Mouse (Mus musculus) spleen, adult 2 months (tissue): Measurements from ENCODE around the gene Gle1.

ENCODE experiments used
- CTCF ChIP-seq: fragments of 200-500 bp; IDR thresholded peaks from 2 replicates; pipeline ENCODE4 v1.5.1; 2011; ENCODE audit warnings: mild to moderate bottlenecking, inconsistent platforms; ENCODE audit not compliant: insufficient read depth, insufficient read length, insufficient replicate concordance; ENCODE audit errors: extremely low read depth
- POLR2A ChIP-seq: fragments of 200-500 bp; IDR thresholded peaks from 2 replicates; pipeline ENCODE4 v1.6.1; 2011; ENCODE audit warnings: low read depth, low read length, inconsistent platforms

- TF ChIP-seq POLR2A (no peak), CTCF (no peak)
Measured at GRCm38 (mm10) chr2:29971838-29972635, 36.8 kb downstream of the Gle1 start.
